Mouse (Mus musculus) C2C12 (cell line): ENCODE results near the gene March7.

Experiments
- CEBPB ChIP-seq: IDR thresholded peaks from one replicate; pipeline ENCODE4 v1.6.1; 2011; ENCODE audit warnings: low read depth, mild to moderate bottlenecking, control low read depth, moderate library complexity
- CTCF ChIP-seq: IDR thresholded peaks from one replicate; pipeline ENCODE4 v1.5.1; 2011; ENCODE audit not compliant: control insufficient read depth, insufficient read depth, insufficient read length
- MAX ChIP-seq: IDR thresholded peaks from one replicate; pipeline ENCODE4 v1.6.1; 2011; ENCODE audit warnings: mild to moderate bottlenecking, control low read depth
- MYOD1 ChIP-seq: IDR thresholded peaks from one replicate; pipeline ENCODE4 v1.6.1; 2011; ENCODE audit warnings: low read depth; ENCODE audit not compliant: control insufficient read depth, insufficient read length
- MYOG ChIP-seq: IDR thresholded peaks from one replicate; pipeline ENCODE4 v1.6.1; 2011; ENCODE audit not compliant: control insufficient read depth, insufficient read length; ENCODE audit errors: extremely low read depth
- USF1 ChIP-seq: IDR thresholded peaks from one replicate; pipeline ENCODE4 v1.6.1; 2011; ENCODE audit warnings: low read depth, mild to moderate bottlenecking, control low read depth, moderate library complexity

GRCm38 (mm10) chr2:60217620-60218019 is 7.9 kb downstream of the March7 start:
- TF ChIP-seq MYOD1: no peak
- TF ChIP-seq MAX: no peak
- TF ChIP-seq CTCF: no peak
- no peak for TF ChIP-seq MYOG
- TF ChIP-seq USF1: no peak
- TF ChIP-seq CEBPB: no peak
